Mouse (Mus musculus): ENCODE measurements at regions not wholly inside any gene's neighbourhood (a gene's known extent, or its start where the extent isn't known, plus 50 kb on each side); places are given as distances from the start of the nearest gene placed in this dataset.
"Not testable (repeated sequence)": the region's sequence is repeated elsewhere in the genome, so short reads cannot be mapped to it uniquely, and the experiment has no call there.

GRCm38 (mm10) chr12:46298926-46299325 is 519.8 kb downstream of the Nova1 start:
- H3K4me3 ChIP-seq (ENCODE audit: low read depth, low read length), result no peak overlapping the region
- H3K27ac ChIP-seq (ENCODE audit: low read length), result no peak overlapping the region
- no peak overlapping the region for H3K4me2 ChIP-seq (replicated peaks; ENCODE audit: low read depth, low read length)
- no peaks in the 10 kb centered on the region for H3K36me3 ChIP-seq (ENCODE audit: insufficient read depth, low read length)
- ATAC-seq (no peak), DNase-seq (ENCODE audit: low spot score) (no peak)
- TF ChIP-seq CTCF (IDR thresholded peaks at IDR 0.05) (no peak), EP300 (IDR thresholded peaks at IDR 0.05) (no peak)
- no peaks in the 10 kb centered on the region for H3K9me3 ChIP-seq (ENCODE audit: low read length)
- 74% methylated on average over 5 of the region's 5 CpGs for WGBS
- H3K4me1 ChIP-seq (ENCODE audit: insufficient read depth, low read depth, low read length), result no peaks in the 10 kb centered on the region
- H3K9ac ChIP-seq (replicated peaks; ENCODE audit: low read depth), result no peak overlapping the region
- no peaks in the 10 kb centered on the region for H3K27me3 ChIP-seq (replicated peaks; ENCODE audit: insufficient read depth, low read length)

GRCm38 (mm10) chr12:46284519-46284918 is 534.2 kb downstream of the Nova1 start:
- no peak overlapping the region for H3K4me3 ChIP-seq (ENCODE audit: low read depth, low read length)
- H3K9me3 ChIP-seq (ENCODE audit: low read length), result no peaks in the 10 kb centered on the region
- H3K36me3 ChIP-seq (ENCODE audit: insufficient read depth, low read length), result no peaks in the 10 kb centered on the region
- H3K27me3 ChIP-seq (replicated peaks; ENCODE audit: insufficient read depth, low read length), result no peaks in the 10 kb centered on the region
- no peak overlapping the region for H3K4me2 ChIP-seq (replicated peaks; ENCODE audit: low read depth, low read length)
- no peak for DNase-seq (ENCODE audit: low spot score)
- ATAC-seq, result no peak
- TF ChIP-seq EP300 (IDR thresholded peaks at IDR 0.05), result no peak
- TF ChIP-seq CTCF (IDR thresholded peaks at IDR 0.05), result no peak
- 56% methylated on average over 3 of the region's 3 CpGs for WGBS
- no peak overlapping the region for H3K27ac ChIP-seq (ENCODE audit: low read length)
- no peaks in the 10 kb centered on the region for H3K4me1 ChIP-seq (ENCODE audit: insufficient read depth, low read depth, low read length)
- H3K9ac ChIP-seq (replicated peaks; ENCODE audit: low read depth), result no peak overlapping the region

GRCm38 (mm10) chr12:46248402-46249018 is 570.2 kb downstream of the Nova1 start:
- Histone ChIP-seq H3K4me1 (ENCODE audit: insufficient read depth, low read depth, low read length) (no peaks in the 10 kb centered on the region), H3K4me2 (replicated peaks; ENCODE audit: low read depth, low read length) (no peak overlapping the region), H3K36me3 (ENCODE audit: insufficient read depth, low read length) (no peaks in the 10 kb centered on the region), H3K27me3 (replicated peaks; ENCODE audit: insufficient read depth, low read length) (no peaks in the 10 kb centered on the region), H3K9ac (replicated peaks; ENCODE audit: low read depth) (no peak overlapping the region), H3K9me3 (ENCODE audit: low read length) (no peaks in the 10 kb centered on the region), H3K4me3 (ENCODE audit: low read depth, low read length) (no peak overlapping the region), H3K27ac (ENCODE audit: low read length) (no peak overlapping the region)
- 53% methylated on average over 1 of the region's 1 CpGs for WGBS
- ATAC-seq (no peak), DNase-seq (ENCODE audit: low spot score) (no peak)
- TF ChIP-seq EP300 (IDR thresholded peaks at IDR 0.05) (no peak), CTCF (IDR thresholded peaks at IDR 0.05) (no peak)

DNA sequence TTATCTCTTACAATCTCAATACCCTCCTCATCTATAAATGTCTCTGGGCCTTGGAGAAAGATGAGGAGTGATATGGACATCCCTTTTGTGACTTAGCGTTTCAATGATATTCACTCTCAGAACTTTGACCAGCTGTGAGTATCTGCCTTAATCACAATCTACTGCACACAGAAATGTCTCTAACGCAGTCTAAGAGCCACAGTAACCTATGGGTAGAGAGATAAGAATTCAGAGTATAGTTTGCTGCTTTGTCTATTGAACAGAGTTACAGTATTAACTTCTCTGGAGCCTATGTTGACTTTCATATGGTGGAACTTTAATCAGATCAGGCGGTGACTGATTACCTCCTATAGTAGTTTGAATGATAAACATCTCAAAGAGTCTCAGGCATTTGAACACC is 573.8 kb downstream of the Nova1 start:
- H3K4me1 ChIP-seq (ENCODE audit: insufficient read depth, low read depth, low read length), result no peaks in the 10 kb centered on the region
- H3K9ac ChIP-seq (replicated peaks; ENCODE audit: low read depth), result no peak overlapping the region
- H3K27ac ChIP-seq (ENCODE audit: low read length), result no peak overlapping the region
- DNase-seq (ENCODE audit: low spot score) (no peak), ATAC-seq (no peak)
- TF ChIP-seq EP300 (IDR thresholded peaks at IDR 0.05), result no peak
- no peak for TF ChIP-seq CTCF (IDR thresholded peaks at IDR 0.05)
- no peaks in the 10 kb centered on the region for H3K27me3 ChIP-seq (replicated peaks; ENCODE audit: insufficient read depth, low read length)
- H3K9me3 ChIP-seq (ENCODE audit: low read length), result no peaks in the 10 kb centered on the region
- H3K4me3 ChIP-seq (ENCODE audit: low read depth, low read length), result no peak overlapping the region
- 82% methylated on average over 3 of the region's 3 CpGs for WGBS
- H3K36me3 ChIP-seq (ENCODE audit: insufficient read depth, low read length), result no peaks in the 10 kb centered on the region
- no peak overlapping the region for H3K4me2 ChIP-seq (replicated peaks; ENCODE audit: low read depth, low read length)

DNA sequence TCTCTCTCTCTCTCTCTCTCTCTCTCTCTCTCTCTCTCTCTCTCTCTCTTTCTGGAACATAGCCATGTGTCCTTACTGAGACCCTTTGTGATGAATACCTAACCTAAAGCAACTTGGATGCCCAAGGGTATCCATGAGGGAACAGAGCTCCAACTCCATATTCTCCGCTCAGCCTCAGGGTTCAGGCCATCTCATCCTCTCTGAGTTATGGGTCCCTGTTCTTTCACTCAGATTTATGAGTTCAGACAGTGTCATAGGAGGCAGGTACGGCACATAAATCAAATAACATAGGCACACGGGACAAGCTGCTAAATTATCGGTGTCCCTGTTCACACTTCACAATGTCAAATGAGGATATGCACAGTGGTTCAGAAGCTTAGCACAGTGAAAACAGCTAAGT is 586.4 kb downstream of the Nova1 start:
- no peak for TF ChIP-seq EP300 (IDR thresholded peaks at IDR 0.05)
- ATAC-seq (no peak), DNase-seq (ENCODE audit: low spot score) (no peak)
- H3K36me3 ChIP-seq (ENCODE audit: insufficient read depth, low read length), result no peaks in the 10 kb centered on the region
- H3K27ac ChIP-seq (ENCODE audit: low read length), result no peak overlapping the region
- no peak overlapping the region for H3K9ac ChIP-seq (replicated peaks; ENCODE audit: low read depth)
- H3K4me1 ChIP-seq (ENCODE audit: insufficient read depth, low read depth, low read length), result no peaks in the 10 kb centered on the region
- no peak overlapping the region for H3K4me3 ChIP-seq (ENCODE audit: low read depth, low read length)
- H3K27me3 ChIP-seq (replicated peaks; ENCODE audit: insufficient read depth, low read length), result no peaks in the 10 kb centered on the region
- H3K9me3 ChIP-seq (ENCODE audit: low read length), result no peaks in the 10 kb centered on the region
- WGBS, result 87% methylated on average over 4 of the region's 4 CpGs
- H3K4me2 ChIP-seq (replicated peaks; ENCODE audit: low read depth, low read length), result no peak overlapping the region

- H3K4me3 ChIP-seq (ENCODE audit: low read depth, low read length); H3K27me3 ChIP-seq (replicated peaks; ENCODE audit: insufficient read depth, low read length); H3K9me3 ChIP-seq (ENCODE audit: low read length); H3K4me2 ChIP-seq (replicated peaks; ENCODE audit: low read depth, low read length); H3K4me1 ChIP-seq (ENCODE audit: insufficient read depth, low read depth, low read length); H3K9ac ChIP-seq (replicated peaks; ENCODE audit: low read depth); H3K27ac ChIP-seq (ENCODE audit: low read length); ATAC-seq; DNase-seq (ENCODE audit: low spot score); H3K36me3 ChIP-seq (ENCODE audit: insufficient read depth, low read length): not testable (repeated sequence)
- 34% methylated on average over 1 of the region's 1 CpGs for whole genome bisulfite sequencing
Measured at GRCm38 (mm10) chr12:46215328-46215727, 603.4 kb downstream of the Nova1 start.

DNA sequence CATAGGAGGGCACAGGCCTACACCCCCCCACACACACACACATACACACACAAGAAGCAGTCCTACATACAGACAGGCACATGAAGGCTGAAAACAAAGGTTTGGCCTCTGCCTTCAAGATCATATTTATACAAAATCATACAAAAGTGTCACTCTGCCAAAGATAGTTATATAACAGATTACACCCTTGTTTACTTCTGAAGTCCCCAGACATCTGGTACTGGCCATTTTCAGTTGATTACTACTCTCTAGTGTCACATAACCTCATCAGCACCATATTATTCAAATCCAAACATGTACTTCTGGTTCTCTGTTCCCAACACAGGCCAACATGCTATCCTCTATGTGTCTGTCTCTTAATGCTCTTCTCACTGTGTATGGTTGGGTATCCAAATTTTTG is 619.7 kb downstream of the Nova1 start:
- no peaks in the 10 kb centered on the region for H3K4me1 ChIP-seq (ENCODE audit: insufficient read depth, low read depth, low read length)
- H3K9ac ChIP-seq (replicated peaks; ENCODE audit: low read depth), result no peak overlapping the region
- DNase-seq (ENCODE audit: low spot score) (no peak), ATAC-seq (no peak)
- no peak overlapping the region for H3K4me3 ChIP-seq (ENCODE audit: low read depth, low read length)
- no peak for TF ChIP-seq CTCF (IDR thresholded peaks at IDR 0.05)
- TF ChIP-seq EP300 (IDR thresholded peaks at IDR 0.05), result no peak
- H3K27me3 ChIP-seq (replicated peaks; ENCODE audit: insufficient read depth, low read length), result no peaks in the 10 kb centered on the region
- H3K36me3 ChIP-seq (ENCODE audit: insufficient read depth, low read length), result no peaks in the 10 kb centered on the region
- H3K9me3 ChIP-seq (ENCODE audit: low read length), result no peaks in the 10 kb centered on the region
- no peak overlapping the region for H3K4me2 ChIP-seq (replicated peaks; ENCODE audit: low read depth, low read length)
- no peak overlapping the region for H3K27ac ChIP-seq (ENCODE audit: low read length)

All from lung, postnatal 0 days (tissue).